Mouse (Mus musculus) C2C12 (cell line): Measurements from ENCODE around the gene Pus1. TPM values are rescaled to one million over a fixed set of nuclear protein-coding genes. Genes with fewer than 3 reads are reported as not detected.

Experiments used
- H3K27me3 ChIP-seq: one replicate; pipeline ENCODE4 v1.6.1; 2011; ENCODE audit not compliant: control insufficient read depth, insufficient read depth, insufficient read length
- H3K36me3 ChIP-seq: one replicate; pipeline ENCODE4 v1.6.1; 2011; ENCODE audit not compliant: control insufficient read depth, insufficient read depth
- H3K4me3 ChIP-seq: one replicate; pipeline ENCODE4 v1.5.1; 2011; ENCODE audit warnings: mild to moderate bottlenecking, control low read depth; ENCODE audit not compliant: poor library complexity, insufficient read depth, severe bottlenecking
- H3K79me2 ChIP-seq: one replicate; pipeline ENCODE4 v1.6.1; 2011; ENCODE audit not compliant: control insufficient read depth, insufficient read depth
- H3K79me3 ChIP-seq: one replicate; pipeline ENCODE4 v1.6.1; 2011; ENCODE audit warnings: low read depth, control low read depth
- H3ac ChIP-seq: one replicate; pipeline ENCODE3; 2011; ENCODE audit warnings: low read depth; ENCODE audit not compliant: control insufficient read depth, insufficient read length
- CEBPB ChIP-seq: IDR thresholded peaks from one replicate; pipeline ENCODE4 v1.6.1; 2011; ENCODE audit warnings: low read depth, mild to moderate bottlenecking, control low read depth, moderate library complexity
- CTCF ChIP-seq: IDR thresholded peaks from one replicate; pipeline ENCODE4 v1.5.1; 2011; ENCODE audit not compliant: control insufficient read depth, insufficient read depth, insufficient read length
- FOSL1 ChIP-seq: IDR thresholded peaks from one replicate; pipeline ENCODE4 v1.8.0; 2011; ENCODE audit warnings: mild to moderate bottlenecking, low read length; ENCODE audit not compliant: poor library complexity, insufficient read depth, severe bottlenecking
- MAX ChIP-seq: IDR thresholded peaks from one replicate; pipeline ENCODE4 v1.6.1; 2011; ENCODE audit warnings: mild to moderate bottlenecking, control low read depth
- MYOD1 ChIP-seq: IDR thresholded peaks from one replicate; pipeline ENCODE4 v1.6.1; 2011; ENCODE audit warnings: low read depth; ENCODE audit not compliant: control insufficient read depth, insufficient read length
- MYOG ChIP-seq: IDR thresholded peaks from one replicate; pipeline ENCODE4 v1.6.1; 2011; ENCODE audit not compliant: control insufficient read depth, insufficient read length; ENCODE audit errors: extremely low read depth
- USF1 ChIP-seq: IDR thresholded peaks from one replicate; pipeline ENCODE4 v1.6.1; 2011; ENCODE audit warnings: low read depth, mild to moderate bottlenecking, control low read depth, moderate library complexity
- long read RNA-seq, 2 experiments: library from polyadenylated mRNA; unstranded; transcript quantifications; one replicate each; pipeline ENCODE4 v2.0.0; 2019 to 2020
- polyA plus RNA-seq: library from polyadenylated mRNA; unstranded; fragments of >200 nt; fragmentation: generic; extraction: Trizol; gene quantifications from one replicate; pipeline ENCODE4 v1.2.1, GENCODE M21; 2012; ENCODE audit warnings: missing spikeins

The Pus1 gene
- 62.3 TPM for polyA plus RNA-seq
- long read RNA-seq, experiment 1, transcript Pus1-207 (6 exons, 1,510 nt) = major isoform, 5 of 26 reads
- long read RNA-seq, experiment 1, partial matches to known transcripts = 12 of 26 reads
- long read RNA-seq, experiment 1, other reads (novel, unspliced or antisense) = 1 of 26 reads
- long read RNA-seq, experiment 2, transcript Pus1-202 (6 exons, 1,814 nt) = major isoform, 103 of 221 reads
- long read RNA-seq, experiment 2, transcript Pus1-203 (7 exons, 1,868 nt) = minor isoform, 7 of 221 reads
- long read RNA-seq, experiment 2, transcript Pus1-207 (6 exons, 1,510 nt) = minor isoform, 72 of 221 reads
- long read RNA-seq, experiment 2, partial matches to known transcripts = 11 of 221 reads
- long read RNA-seq, experiment 2, other reads (novel, unspliced or antisense) = 26 of 221 reads

- no peak for TF ChIP-seq CTCF
- no peak for TF ChIP-seq MYOG
- TF ChIP-seq FOSL1 = no peak
- TF ChIP-seq MYOD1 = no peak
- TF ChIP-seq MAX = peak; percentile 98
- TF ChIP-seq CEBPB = no peak
- peak; percentile 84 for TF ChIP-seq USF1
- H3K36me3 ChIP-seq = peaks cover 35% of the 10 kb centered on the region
- H3K79me2 ChIP-seq = peaks cover 53% of the 10 kb centered on the region
- H3K4me3 ChIP-seq = peak within 1 kb of the TSS; percentile 75
- H3K79me3 ChIP-seq = peaks cover 32% of the 10 kb centered on the region
- peak within 1 kb of the TSS; percentile 79 for H3ac ChIP-seq
- no peaks in the 10 kb centered on the region for H3K27me3 ChIP-seq
Measured at GRCm38 (mm10) chr5:110779998-110780760, at the start of gene Pus1. Pus1 (minus strand) TSS chr5:110780659.

GRCm38 (mm10) chr5:110827576-110827975 lies 47.1 kb upstream of the Pus1 start:
- TF ChIP-seq CEBPB (no peak), CTCF (no peak), FOSL1 (no peak), MYOD1 (no peak), MYOG (no peak), USF1 (no peak), MAX (no peak)
- Histone ChIP-seq H3K79me3 (no peaks in the 10 kb centered on the region), H3K4me3 (no peak overlapping the region), H3K36me3 (no peaks in the 10 kb centered on the region), H3K27me3 (peaks cover 4% of the 10 kb centered on the region), H3ac (no peak overlapping the region), H3K79me2 (no peaks in the 10 kb centered on the region)

- H3ac ChIP-seq = no peak overlapping the region
- TF ChIP-seq MYOD1 = no peak
- no peak for TF ChIP-seq CTCF
- no peak for TF ChIP-seq CEBPB
- no peak for TF ChIP-seq MYOG
- TF ChIP-seq FOSL1 = no peak
- TF ChIP-seq MAX = no peak
- TF ChIP-seq USF1 = no peak
- peaks cover 4% of the 10 kb centered on the region for H3K27me3 ChIP-seq
- H3K79me3 ChIP-seq = no peaks in the 10 kb centered on the region
- no peaks in the 10 kb centered on the region for H3K79me2 ChIP-seq
- no peak overlapping the region for H3K4me3 ChIP-seq
- H3K36me3 ChIP-seq = no peaks in the 10 kb centered on the region
Measured at GRCm38 (mm10) chr5:110826781-110827495, 46.5 kb upstream of the Pus1 start.

- Histone ChIP-seq H3K79me3 (no peaks in the 10 kb centered on the region), H3K4me3 (no peak overlapping the region), H3K36me3 (no peaks in the 10 kb centered on the region), H3K27me3 (peaks cover 9% of the 10 kb centered on the region), H3ac (no peak overlapping the region), H3K79me2 (no peaks in the 10 kb centered on the region)
- TF ChIP-seq FOSL1 = no peak
Measured at GRCm38 (mm10) chr5:110824421-110824820, 44.0 kb upstream of the Pus1 start.

DNA sequence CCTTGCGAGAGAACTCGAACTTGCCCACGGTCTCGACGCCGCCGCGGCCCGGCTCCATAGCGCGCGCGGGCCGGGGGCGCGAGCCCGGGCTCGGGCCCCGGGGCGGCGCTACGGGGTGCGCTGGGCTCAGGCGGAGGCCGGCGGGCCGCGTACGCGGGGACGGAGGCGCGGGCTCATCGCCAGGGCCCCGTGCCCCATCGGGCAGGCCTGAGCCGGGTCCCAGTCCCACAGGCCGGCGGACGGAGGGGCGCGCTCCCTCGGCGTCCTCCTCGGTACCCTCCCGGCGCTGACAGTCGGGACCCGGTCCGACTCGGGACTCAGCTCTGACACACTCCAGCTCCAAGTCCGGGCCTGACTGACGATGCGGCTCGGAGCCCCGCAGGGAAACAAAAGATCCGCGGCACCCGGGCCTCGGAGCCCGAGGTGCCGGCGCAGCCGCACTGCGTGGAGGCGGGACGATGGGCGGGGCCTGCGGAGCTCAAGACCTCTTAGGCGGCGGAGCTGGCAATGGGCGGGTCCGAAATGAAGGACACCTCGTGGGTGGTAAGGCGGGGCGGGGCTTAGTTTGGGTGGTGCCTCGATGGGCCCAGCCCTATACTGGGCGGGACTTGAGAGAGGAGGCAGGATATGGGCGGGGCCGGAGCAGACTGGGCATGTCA lies 29.3 kb upstream of the Pus1 start, which contains the start of gene Ulk1:
Ulk1 (minus strand) TSS at position 431 of the 659 bp plus-strand sequence.
- no peak for TF ChIP-seq MYOG
- no peak for TF ChIP-seq CEBPB
- no peak for TF ChIP-seq MAX
- no peak for TF ChIP-seq CTCF
- TF ChIP-seq FOSL1 = no peak
- TF ChIP-seq USF1 = no peak
- TF ChIP-seq MYOD1 = no peak

More for the DNA sequence above, 29.3 kb upstream of the Pus1 start, which contains the start of gene Ulk1:
- Histone ChIP-seq H3ac (peak within 1 kb of the TSS; percentile 87), H3K79me3 (peaks cover 9% of the 10 kb centered on the region), H3K4me3 (peak within 1 kb of the TSS; percentile 64), H3K27me3 (no peaks in the 10 kb centered on the region), H3K79me2 (peaks cover 31% of the 10 kb centered on the region), H3K36me3 (no peaks in the 10 kb centered on the region)
